18 mouse cellular contexts compared by ENCODE assay signal in genomic region chr13:94100361-94100760, GRCm38 (mm10). TPM values are rescaled to one million over a fixed set of nuclear protein-coding genes. Genes with fewer than 3 reads are reported as not detected.
DNase-seq lines count a peak whose midpoint lies in the region; ATAC-seq and TF ChIP-seq lines count a peak whose summit lies in the region.
"Had no signal": no experiment of that assay in that cellular context is flagged by ENCODE, and none has a peak within 500 bp of the region (broad histone marks: within the 10 kb centered on the region; RNA-seq: fewer than 3 reads in every experiment).

No protein-coding gene starts in this region.

- no peak for DNase-seq in kidney, postnatal 0 days (ENCODE audit: low spot score)
- no peak for DNase-seq in kidney, postnatal 10 days
- peak; percentile 33 for DNase-seq in midbrain, postnatal 0 days (ENCODE audit: low spot score)
- DNase-seq in midbrain, embryonic 14.5 days: no peak
- peak; percentile 48 for DNase-seq in retina, embryonic 14.5 days (ENCODE audit: low spot score)
- DNase-seq in left cerebral cortex, postnatal 25 days (ENCODE audit: low spot score in 2 of 2): no peak
- DNase-seq: adrenal gland, adult 8-10 months; adrenal gland, postnatal 14 days; adrenal gland, postnatal 36 days; cerebellum, adult 11-12 months; cerebellum, adult 2 months; cerebellum, adult 9-10 months; cerebellum, postnatal 25 days had no signal

- no peak for TF ChIP-seq CTCF in kidney, postnatal 0 days (IDR thresholded peaks at IDR 0.05; ENCODE audit: low read depth)
- TF ChIP-seq CTCF in midbrain, postnatal 0 days (IDR thresholded peaks at IDR 0.05): no peak

- no peaks in the 10 kb centered on the region for H3K9me3 ChIP-seq in kidney, postnatal 0 days (replicated peaks; ENCODE audit: low read length)
- H3K9me3 ChIP-seq in midbrain, postnatal 0 days (ENCODE audit: low read length): no peaks in the 10 kb centered on the region
- no peaks in the 10 kb centered on the region for H3K9me3 ChIP-seq in midbrain, embryonic 14.5 days (ENCODE audit: control insufficient read depth, low read length)
- H3K9me3 ChIP-seq in forebrain, embryonic 13.5 days (replicated peaks): no peaks in the 10 kb centered on the region
- H3K9me3 ChIP-seq: embryonic facial prominence, embryonic 10.5 days; embryonic facial prominence, embryonic 12.5 days had no signal

- no peaks in the 10 kb centered on the region for H3K36me3 ChIP-seq in kidney, postnatal 0 days (ENCODE audit: insufficient read depth, low read length)
- no peaks in the 10 kb centered on the region for H3K36me3 ChIP-seq in midbrain, postnatal 0 days (ENCODE audit: insufficient read depth, low read length)
- no peaks in the 10 kb centered on the region for H3K36me3 ChIP-seq in midbrain, embryonic 14.5 days (ENCODE audit: control insufficient read depth, insufficient read depth, low read length)
- H3K36me3 ChIP-seq in forebrain, embryonic 13.5 days (ENCODE audit: poor library complexity, severe bottlenecking): no peaks in the 10 kb centered on the region
- H3K36me3 ChIP-seq: embryonic facial prominence, embryonic 10.5 days had no signal

- 0 out of 2 replicates have a peak overlapping the region, but pooled peaks have one; percentile 43 for H3K27ac ChIP-seq in kidney, postnatal 0 days
- no peak overlapping the region for H3K27ac ChIP-seq in midbrain, postnatal 0 days (ENCODE audit: low read depth, low read length)
- H3K27ac ChIP-seq in midbrain, embryonic 14.5 days (replicated peaks; ENCODE audit: low read depth, low read length): no peak overlapping the region
- no peak overlapping the region for H3K27ac ChIP-seq in forebrain, embryonic 13.5 days
- H3K27ac ChIP-seq: embryonic facial prominence, embryonic 10.5 days; embryonic facial prominence, embryonic 12.5 days had no signal

- no peak overlapping the region for H3K4me2 ChIP-seq in kidney, postnatal 0 days (ENCODE audit: low read length)
- no peak overlapping the region for H3K4me2 ChIP-seq in midbrain, postnatal 0 days (ENCODE audit: low read depth, low read length, poor library complexity, severe bottlenecking)
- H3K4me2 ChIP-seq in midbrain, embryonic 14.5 days (ENCODE audit: low read length): no peak overlapping the region
- H3K4me2 ChIP-seq in forebrain, embryonic 13.5 days: no peak overlapping the region
- H3K4me2 ChIP-seq: embryonic facial prominence, embryonic 12.5 days had no signal

- H3K9ac ChIP-seq in kidney, postnatal 0 days (ENCODE audit: low read depth, low read length): no peak overlapping the region
- H3K9ac ChIP-seq in midbrain, postnatal 0 days (replicated peaks; ENCODE audit: low read length, poor library complexity, severe bottlenecking): no peak overlapping the region
- no peak overlapping the region for H3K9ac ChIP-seq in midbrain, embryonic 14.5 days (replicated peaks; ENCODE audit: low read length)
- no peak overlapping the region for H3K9ac ChIP-seq in forebrain, embryonic 13.5 days
- H3K9ac ChIP-seq: embryonic facial prominence, embryonic 12.5 days had no signal

- H3K4me3 ChIP-seq in kidney, postnatal 0 days (replicated peaks; ENCODE audit: low read depth, low read length): no peak overlapping the region
- H3K4me3 ChIP-seq in midbrain, postnatal 0 days (ENCODE audit: low read depth, low read length): no peak overlapping the region
- H3K4me3 ChIP-seq in midbrain, embryonic 14.5 days (replicated peaks; ENCODE audit: low read depth, low read length): no peak overlapping the region
- no peak overlapping the region for H3K4me3 ChIP-seq in forebrain, embryonic 13.5 days
- H3K4me3 ChIP-seq: embryonic facial prominence, embryonic 10.5 days; embryonic facial prominence, embryonic 12.5 days had no signal

- no peaks in the 10 kb centered on the region for H3K27me3 ChIP-seq in kidney, postnatal 0 days (ENCODE audit: insufficient read depth, low read length)
- no peaks in the 10 kb centered on the region for H3K27me3 ChIP-seq in midbrain, postnatal 0 days (ENCODE audit: insufficient read depth, low read length)
- H3K27me3 ChIP-seq in midbrain, embryonic 14.5 days (ENCODE audit: control insufficient read depth, insufficient read depth, low read length): no peaks in the 10 kb centered on the region
- no peaks in the 10 kb centered on the region for H3K27me3 ChIP-seq in forebrain, embryonic 13.5 days
- H3K27me3 ChIP-seq: embryonic facial prominence, embryonic 12.5 days had no signal

- ATAC-seq in kidney, postnatal 0 days (replicated peaks; ENCODE audit: low FRiP score, low read depth): no peak
- ATAC-seq in midbrain, postnatal 0 days (ENCODE audit: low FRiP score): no peak
- ATAC-seq in midbrain, embryonic 14.5 days (ENCODE audit: low FRiP score, low TSS enrichment): no peak
- ATAC-seq in forebrain, embryonic 13.5 days: no peak
- ATAC-seq: forebrain, embryonic 14.5 days; forebrain, embryonic 16.5 days had no signal

- H3K4me1 ChIP-seq in kidney, postnatal 0 days (replicated peaks; ENCODE audit: insufficient read depth, low read length): peaks cover 27% of the 10 kb centered on the region
- 0 out of 2 replicates have a peak, but pooled peaks cover 6% of the 10 kb centered on the region for H3K4me1 ChIP-seq in midbrain, postnatal 0 days (ENCODE audit: insufficient read depth, low read length)
- no peaks in the 10 kb centered on the region for H3K4me1 ChIP-seq in midbrain, embryonic 14.5 days (ENCODE audit: control insufficient read depth, insufficient read depth, low read length)
- peaks cover 10% of the 10 kb centered on the region; the same call in 1 of the 2 replicates for H3K4me1 ChIP-seq in forebrain, embryonic 13.5 days

- 64% methylated on average over 3 of the region's 3 CpGs for WGBS in kidney, postnatal 0 days
- 52% methylated on average over 3 of the region's 3 CpGs for WGBS in midbrain, postnatal 0 days
- 66% methylated on average over 3 of the region's 3 CpGs for WGBS in midbrain, embryonic 14.5 days
- WGBS in forebrain, embryonic 13.5 days: 76% methylated on average over 3 of the region's 3 CpGs

- intact Hi-C loops in left cerebral cortex, postnatal 25 days (cut with DNase I): no loop called here

RNA-seq across cellular contexts. Expression of gene Lhfpl2, which starts 42.8 kb away (rescaled TPM):
- polyA plus RNA-seq in kidney, postnatal 0 days (2015; fragmentation: Nextera tagmentation; extraction: Ambion mirVana): 51.5 and 58.4 TPM in 2 replicates
- total RNA-seq in midbrain, postnatal 0 days (2014; rRNA removed): 23.9 and 25.8 TPM in 2 replicates
- polyA plus RNA-seq in midbrain, postnatal 0 days (2015; fragmentation: Nextera tagmentation; extraction: Ambion mirVana): 10.7 and 12.0 TPM in 2 replicates
- polyA plus RNA-seq in midbrain, embryonic 14.5 days (2014; fragmentation: Nextera tagmentation; extraction: Ambion mirVana): 7.6 and 14.2 TPM in 2 replicates
- 10.1 and 12.3 TPM in 2 replicates for polyA plus RNA-seq in forebrain, embryonic 13.5 days (2015; fragmentation: Nextera tagmentation; extraction: Ambion mirVana)
- 10 to 100 TPM; 13.2 to 18.7 TPM for total RNA-seq in left cerebral cortex, postnatal 25 days (2021)

Comparison
In these comparisons a context has a peak if more than half of its experiments do, and no peak if none do; other contexts are left out.
1. DNase-seq: peak in midbrain, postnatal 0 days (single experiment) and retina, embryonic 14.5 days (single experiment); none in kidney, postnatal 0 days (single experiment), kidney, postnatal 10 days (single experiment), midbrain, embryonic 14.5 days (single experiment) and left cerebral cortex, postnatal 25 days (0 of 2).